Mouse (Mus musculus) cerebellum, postnatal 25 days (tissue): ENCODE measurements around the gene Gm4779.
"Not testable (repeated sequence)": the region's sequence is repeated elsewhere in the genome, so short reads cannot be mapped to it uniquely, and the experiment has no call there.

ENCODE experiments used
- DNase-seq, 2 experiments: peaks; one replicate each; pipeline ENCODE4 v3.0.0; 2021; ENCODE audit warnings: mixed read lengths in 2 of 2

Gene Gm4779

GRCm38 (mm10) chrX:101794342-101794741, at the start of gene Gm4779, which contains the start of gene 8030474K03Rik:
Gene Gm4779 (minus strand): TSS chrX:101794423.
Gene 8030474K03Rik (plus strand): TSS chrX:101794656.
- DNase-seq, result no peak

- DNase-seq, result not testable (repeated sequence)
Observed at GRCm38 (mm10) chrX:101819980-101820379, 25.8 kb upstream of the Gm4779 start.

GRCm38 (mm10) chrX:101819163-101819562, 24.9 kb upstream of the Gm4779 start:
- DNase-seq, result peak; percentile 13 to 14

- no peak for DNase-seq
Observed at GRCm38 (mm10) chrX:101811750-101812149, 17.5 kb upstream of the Gm4779 start.

GRCm38 (mm10) chrX:101805512-101805911, 11.3 kb upstream of the Gm4779 start:
- DNase-seq, result peak in 1 of 2 experiments; percentile 42

GRCm38 (mm10) chrX:101791551-101791950, 2.7 kb downstream of the Gm4779 start:
- peak; percentile 77 to 80 for DNase-seq

GRCm38 (mm10) chrX:101772035-101772434, 22.2 kb downstream of the Gm4779 start:
- DNase-seq, result peak; percentile 45 to 61

- no peak for DNase-seq
Observed at GRCm38 (mm10) chrX:101770307-101770706, 23.9 kb downstream of the Gm4779 start.

- no peak for DNase-seq
Observed at GRCm38 (mm10) chrX:101769478-101769877, 24.7 kb downstream of the Gm4779 start.

GRCm38 (mm10) chrX:101767280-101767679, 26.9 kb downstream of the Gm4779 start:
- DNase-seq, result no peak

- no peak for DNase-seq
Observed at GRCm38 (mm10) chrX:101765111-101765510, 29.1 kb downstream of the Gm4779 start.

- no peak for DNase-seq
Observed at GRCm38 (mm10) chrX:101764621-101765020, 29.6 kb downstream of the Gm4779 start.

- DNase-seq, result peak; percentile 38 to 60
Observed at GRCm38 (mm10) chrX:101754478-101754877, 39.7 kb downstream of the Gm4779 start.

GRCm38 (mm10) chrX:101750144-101750543, 44.1 kb downstream of the Gm4779 start:
- DNase-seq, result no peak

GRCm38 (mm10) chrX:101741064-101741433, 53.2 kb downstream of the Gm4779 start:
- no peak for DNase-seq

- DNase-seq, result no peak
Observed at GRCm38 (mm10) chrX:101740335-101741063, 53.7 kb downstream of the Gm4779 start.
